Mouse (Mus musculus) stomach, embryonic 14.5 days (tissue): Measurements from ENCODE around the gene Ttll10. TPM values are rescaled to one million over a fixed set of nuclear protein-coding genes. Genes with fewer than 3 reads are reported as not detected.

Source experiments
- ATAC-seq: fragments of 200-750 bp; cut with Nextera tagmentation; 2 replicates; pipeline ENCODE4 v1.8.0; 2017; ENCODE audit warnings: low read depth, moderate TSS enrichment; ENCODE audit not compliant: insufficient number of reproducible peaks, insufficient read depth, low FRiP score
- H3K27ac ChIP-seq: fragments of 300-500 bp; sonication (generic); 2 replicates; pipeline ENCODE4 v1.5.1; 2014; ENCODE audit warnings: mild to moderate bottlenecking, low read length, moderate library complexity, mixed read lengths
- H3K27me3 ChIP-seq: fragments of 300-500 bp; sonication (generic); 2 replicates; pipeline ENCODE4 v1.6.1; 2014; ENCODE audit warnings: low read length, control low read depth, mixed read lengths; ENCODE audit not compliant: control insufficient read depth, insufficient read depth
- H3K36me3 ChIP-seq: fragments of 300-500 bp; sonication (generic); 2 replicates; pipeline ENCODE4 v1.6.1; 2014; ENCODE audit warnings: mild to moderate bottlenecking, control low read depth, low read length, moderate library complexity, mixed read lengths; ENCODE audit not compliant: control insufficient read depth, insufficient read depth
- H3K4me1 ChIP-seq: fragments of 300-500 bp; sonication (generic); 2 replicates; pipeline ENCODE4 v1.6.1; 2014; ENCODE audit warnings: low read length, control low read depth, mixed read lengths; ENCODE audit not compliant: control insufficient read depth, insufficient read depth
- H3K4me2 ChIP-seq: fragments of 300-500 bp; sonication (generic); replicated peaks from 2 replicates; pipeline ENCODE4 v1.6.1; 2014; ENCODE audit warnings: low read depth, low read length, control low read depth
- H3K4me3 ChIP-seq: fragments of 300-500 bp; sonication (generic); 2 replicates; pipeline ENCODE4 v1.5.1; 2014; ENCODE audit warnings: low read depth, low read length, control low read depth
- H3K9ac ChIP-seq: fragments of 300-500 bp; sonication (generic); replicated peaks from 2 replicates; pipeline ENCODE4 v1.6.1; 2014; ENCODE audit warnings: low read depth, mild to moderate bottlenecking, control low read depth, low read length, moderate library complexity, mixed read lengths
- H3K9me3 ChIP-seq: fragments of 300-500 bp; sonication (generic); 2 replicates; pipeline ENCODE4 v1.6.1; 2016; ENCODE audit warnings: low read depth, low read length, control low read depth; ENCODE audit not compliant: control insufficient read depth
- WGBS: fragments of 180-500 bp; shearing (Covaris S2); extraction: QIAGEN DNeasy Blood & Tissue Kit; methylation state at CpG from one replicate; pipeline ENCODE4 v1.1.7; 2014; 5-methylcytosine and 5-hydroxymethylcytosine counted together
- polyA plus RNA-seq: library from polyadenylated mRNA; unstranded; fragments of >200 nt; fragmentation: Nextera tagmentation; extraction: Ambion mirVana; gene quantifications from 2 replicates; pipeline ENCODE4 v1.2.1, GENCODE M21; 2014

Gene Ttll10
- polyA plus RNA-seq, 1 experiment from 2014 or later, result 6.0 TPM

DNA sequence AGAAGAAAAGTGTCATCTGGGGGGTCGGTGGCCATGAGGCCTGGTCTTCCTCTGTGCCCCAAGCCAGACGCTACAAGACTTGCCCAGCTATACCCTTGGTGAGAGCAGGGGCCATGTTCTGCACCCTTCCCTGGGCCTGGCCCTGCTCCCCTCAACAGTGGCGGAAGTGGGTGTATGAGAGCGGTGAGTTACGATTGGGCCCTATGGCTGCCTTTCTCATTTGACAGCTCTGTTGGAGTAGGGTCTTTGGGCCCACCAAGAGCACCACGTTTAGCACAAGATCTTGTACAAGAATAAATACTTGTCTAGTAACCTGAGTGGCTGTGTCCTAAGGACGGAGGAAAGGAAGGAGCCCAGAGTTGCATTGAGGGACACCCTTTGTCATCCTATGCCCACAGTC, 30.6 kb downstream of the Ttll10 start:
- WGBS, result 91% methylated on average over 7 of the region's 7 CpGs
- Histone ChIP-seq H3K27me3 (no peaks in the 10 kb centered on the region), H3K9me3 (no peaks in the 10 kb centered on the region), H3K27ac (no peak overlapping the region), H3K36me3 (peaks cover 4% of the 10 kb centered on the region; the same call in 1 of the 2 replicates), H3K4me1 (peaks cover 15% of the 10 kb centered on the region), H3K4me2 (no peak overlapping the region), H3K9ac (no peak overlapping the region), H3K4me3 (no peak overlapping the region)
- no peak for ATAC-seq

DNA sequence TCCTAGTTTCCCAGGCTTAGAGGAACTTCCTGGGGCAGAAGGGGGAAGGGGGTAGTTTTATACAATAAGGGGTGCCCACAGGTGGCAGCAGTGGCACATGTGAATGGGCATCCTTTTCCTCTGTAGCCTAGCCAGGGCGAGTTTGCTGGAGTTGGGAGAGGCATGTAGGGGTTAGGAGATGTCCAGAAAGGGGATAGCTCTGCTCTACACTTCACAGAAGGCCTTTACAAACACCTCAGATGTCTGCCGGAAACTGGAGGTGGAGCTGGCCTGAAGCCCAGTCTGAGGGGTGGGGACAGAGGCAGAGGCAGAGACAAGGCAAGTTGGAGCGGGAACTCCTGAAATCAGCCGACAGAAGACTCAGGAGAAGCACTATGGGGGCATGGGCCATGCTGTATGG, 33.2 kb downstream of the Ttll10 start, which contains the start of gene Tnfrsf18:
Tnfrsf18 (plus strand) TSS at position 152 of the 400 bp plus-strand sequence.
- no peak within 1 kb of the TSS for H3K4me2 ChIP-seq

DNA sequence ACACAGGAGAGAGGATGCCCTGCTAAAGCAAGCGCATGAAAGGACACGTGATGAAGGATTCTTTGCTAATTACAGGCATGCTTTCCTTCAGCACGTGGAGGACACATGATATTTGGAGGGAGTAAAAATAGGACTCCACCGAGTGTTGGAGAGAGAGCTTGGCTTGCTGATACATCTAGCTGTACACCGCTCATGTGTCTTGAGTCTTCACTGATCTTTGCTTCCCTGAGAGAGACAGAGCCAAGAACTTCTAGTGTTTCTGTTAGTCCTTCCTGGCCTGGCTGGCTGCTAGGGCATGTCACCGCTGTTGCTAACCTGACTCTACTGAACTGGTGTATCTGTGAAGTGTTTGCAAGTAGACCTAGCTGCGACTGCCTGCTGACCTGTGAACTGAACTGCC, 35.0 kb downstream of the Ttll10 start:
- Histone ChIP-seq H3K4me2 (no peak overlapping the region), H3K4me1 (no peaks in the 10 kb centered on the region), H3K9me3 (no peaks in the 10 kb centered on the region), H3K9ac (no peak overlapping the region), H3K36me3 (peaks cover 4% of the 10 kb centered on the region; the same call in 1 of the 2 replicates), H3K27ac (no peak overlapping the region), H3K4me3 (no peak overlapping the region), H3K27me3 (no peaks in the 10 kb centered on the region)
- WGBS, result 88% methylated on average over 7 of the region's 7 CpGs
- no peak for ATAC-seq

More for the DNA sequence above, 33.2 kb downstream of the Ttll10 start, which contains the start of gene Tnfrsf18:
- no peaks in the 10 kb centered on the region for H3K27me3 ChIP-seq
- 41% methylated on average over 4 of the region's 4 CpGs for WGBS
- no peak within 1 kb of the TSS for H3K27ac ChIP-seq
- no peak within 1 kb of the TSS for H3K4me3 ChIP-seq
- H3K9ac ChIP-seq, result no peak within 1 kb of the TSS
- H3K9me3 ChIP-seq, result no peaks in the 10 kb centered on the region
- H3K36me3 ChIP-seq, result peaks cover 4% of the 10 kb centered on the region; the same call in 1 of the 2 replicates
- ATAC-seq, result peak; percentile 14; the same call in 1 of the 2 replicates
- peaks cover 7% of the 10 kb centered on the region; the same call in 1 of the 2 replicates for H3K4me1 ChIP-seq

DNA sequence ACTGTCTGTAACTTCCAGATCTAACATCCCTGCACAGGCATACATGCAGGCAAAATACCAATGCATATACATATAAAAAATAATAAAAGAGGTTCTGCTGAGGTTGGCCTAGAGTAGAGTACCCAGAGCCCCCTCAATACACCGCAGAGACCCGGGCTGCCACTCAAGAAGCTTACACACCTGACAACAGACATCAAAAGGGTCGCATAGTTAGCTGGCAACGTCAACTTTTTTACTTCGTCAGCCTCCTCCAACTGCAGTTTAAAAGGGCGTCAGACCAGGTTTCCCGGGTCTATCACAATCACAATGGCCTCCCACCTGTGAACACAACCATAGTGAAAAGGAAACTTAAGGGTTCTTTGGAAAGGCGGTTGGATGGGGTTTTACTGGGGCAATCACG, 35.7 kb downstream of the Ttll10 start:
- Histone ChIP-seq H3K4me3 (no peak overlapping the region), H3K4me1 (no peaks in the 10 kb centered on the region), H3K9me3 (no peaks in the 10 kb centered on the region), H3K36me3 (peaks cover 4% of the 10 kb centered on the region; the same call in 1 of the 2 replicates), H3K27me3 (no peaks in the 10 kb centered on the region), H3K4me2 (no peak overlapping the region), H3K9ac (no peak overlapping the region), H3K27ac (no peak overlapping the region)
- 79% methylated on average over 9 of the region's 9 CpGs for WGBS
- no peak for ATAC-seq

DNA sequence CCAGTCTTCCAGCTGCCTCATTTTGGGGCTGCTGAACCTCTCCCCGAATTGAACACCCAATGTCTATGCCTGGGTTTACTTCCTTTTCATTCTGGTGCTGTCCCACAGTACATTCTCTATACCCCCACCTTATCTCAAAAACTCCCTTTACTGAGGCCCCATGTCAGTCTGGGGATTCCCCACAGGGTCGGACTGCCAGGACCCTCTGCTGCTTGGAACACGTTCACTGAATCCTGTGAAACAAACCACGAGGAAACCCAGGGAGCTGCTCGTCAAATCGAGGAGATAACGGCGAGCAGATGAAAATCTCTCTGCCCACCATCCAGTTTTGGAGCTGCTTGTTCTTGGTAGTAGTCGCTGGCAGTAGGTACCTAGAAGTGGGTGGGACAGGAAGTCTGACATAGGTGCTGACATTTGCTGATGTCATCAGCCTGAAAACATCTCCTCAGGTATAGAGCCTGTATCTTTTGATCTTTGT, 37.2 kb downstream of the Ttll10 start:
- H3K4me2 ChIP-seq, result no peak overlapping the region

DNA sequence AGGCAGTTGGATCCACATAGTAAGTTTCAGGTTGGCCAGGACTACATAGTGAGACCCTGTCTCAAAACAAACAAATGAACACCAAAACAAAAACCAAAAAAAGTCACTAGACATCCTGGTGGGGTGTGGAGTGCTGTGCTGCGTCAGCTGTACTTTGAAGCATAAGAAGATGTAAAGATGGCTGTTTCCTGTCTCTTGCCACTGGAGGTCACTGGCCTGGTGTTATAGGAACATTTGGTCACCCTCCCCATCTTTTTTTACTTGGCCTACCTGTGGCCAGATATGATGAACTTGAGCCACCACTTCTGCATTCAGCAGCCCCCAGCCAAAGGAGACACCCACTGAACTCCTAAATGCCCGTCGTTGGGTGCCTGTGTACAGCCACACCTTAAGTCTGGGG, 37.8 kb downstream of the Ttll10 start:
- Histone ChIP-seq H3K4me2 (no peak overlapping the region), H3K4me3 (no peak overlapping the region), H3K27me3 (no peaks in the 10 kb centered on the region), H3K9me3 (no peaks in the 10 kb centered on the region), H3K9ac (no peak overlapping the region), H3K4me1 (no peaks in the 10 kb centered on the region), H3K27ac (no peak overlapping the region), H3K36me3 (no peaks in the 10 kb centered on the region)
- no peak for ATAC-seq
- WGBS, result 66% methylated on average over 3 of the region's 3 CpGs

More for the DNA sequence above, 37.2 kb downstream of the Ttll10 start:
- no peaks in the 10 kb centered on the region for H3K36me3 ChIP-seq
- ATAC-seq, result no peak
- 52% methylated on average over 9 of the region's 9 CpGs for WGBS
- no peak overlapping the region for H3K9ac ChIP-seq
- H3K27me3 ChIP-seq, result no peaks in the 10 kb centered on the region
- no peak overlapping the region for H3K27ac ChIP-seq
- H3K4me3 ChIP-seq, result no peak overlapping the region
- no peaks in the 10 kb centered on the region for H3K9me3 ChIP-seq
- no peaks in the 10 kb centered on the region for H3K4me1 ChIP-seq

DNA sequence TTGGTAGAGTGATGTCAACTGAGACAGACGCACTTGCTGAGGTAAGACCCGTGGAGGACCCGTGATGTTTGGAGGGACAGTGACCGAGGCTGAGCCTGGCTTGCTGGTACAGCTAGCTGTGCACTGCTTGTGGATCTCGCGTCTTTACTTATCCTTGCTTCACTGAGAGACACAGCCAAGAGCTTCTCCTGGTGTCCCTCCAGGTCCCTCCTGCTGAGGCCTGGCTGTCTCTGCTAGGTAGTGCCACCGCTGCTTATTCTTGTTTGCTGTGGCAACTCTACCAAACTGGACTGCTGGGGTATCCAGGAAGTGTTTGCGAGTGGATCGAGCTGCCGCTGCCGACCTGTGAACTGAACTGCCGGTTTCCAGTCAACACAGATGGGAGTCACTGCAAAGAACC, 39.4 kb downstream of the Ttll10 start:
- Histone ChIP-seq H3K9me3 (no peaks in the 10 kb centered on the region), H3K4me3 (no peak overlapping the region), H3K27ac (no peak overlapping the region), H3K27me3 (no peaks in the 10 kb centered on the region), H3K9ac (no peak overlapping the region), H3K4me1 (no peaks in the 10 kb centered on the region), H3K4me2 (no peak overlapping the region), H3K36me3 (no peaks in the 10 kb centered on the region; the same call in 1 of the 2 replicates)
- no peak for ATAC-seq
- WGBS, result 88% methylated on average over 12 of the region's 12 CpGs

DNA sequence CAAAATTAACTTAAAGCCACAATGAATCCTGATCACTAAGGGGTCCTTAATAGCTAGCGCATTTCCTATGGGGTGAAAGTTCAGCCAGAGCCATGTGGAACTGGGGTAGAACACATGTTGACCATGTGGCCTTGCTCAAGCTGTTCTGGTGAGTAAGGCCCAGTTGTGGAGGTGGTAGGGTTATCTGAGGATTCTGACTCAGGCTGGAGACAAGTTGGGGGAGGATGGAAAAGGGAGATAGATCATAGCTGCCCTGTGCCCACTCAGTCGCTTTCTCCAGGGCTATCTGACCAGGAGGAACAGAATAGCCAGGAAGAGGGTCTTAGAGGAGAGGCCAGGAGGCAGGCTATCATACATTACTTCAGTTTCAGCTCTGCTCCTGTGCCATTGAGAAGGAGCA, 44.8 kb downstream of the Ttll10 start:
- no peaks in the 10 kb centered on the region for H3K4me1 ChIP-seq
- no peak overlapping the region for H3K4me2 ChIP-seq
- H3K4me3 ChIP-seq, result no peak overlapping the region
- 93% methylated on average over 2 of the region's 2 CpGs for WGBS
- no peaks in the 10 kb centered on the region for H3K27me3 ChIP-seq
- no peak overlapping the region for H3K9ac ChIP-seq
- peaks cover 30% of the 10 kb centered on the region for H3K36me3 ChIP-seq
- no peak overlapping the region for H3K27ac ChIP-seq
- no peak for ATAC-seq
- H3K9me3 ChIP-seq, result no peaks in the 10 kb centered on the region

DNA sequence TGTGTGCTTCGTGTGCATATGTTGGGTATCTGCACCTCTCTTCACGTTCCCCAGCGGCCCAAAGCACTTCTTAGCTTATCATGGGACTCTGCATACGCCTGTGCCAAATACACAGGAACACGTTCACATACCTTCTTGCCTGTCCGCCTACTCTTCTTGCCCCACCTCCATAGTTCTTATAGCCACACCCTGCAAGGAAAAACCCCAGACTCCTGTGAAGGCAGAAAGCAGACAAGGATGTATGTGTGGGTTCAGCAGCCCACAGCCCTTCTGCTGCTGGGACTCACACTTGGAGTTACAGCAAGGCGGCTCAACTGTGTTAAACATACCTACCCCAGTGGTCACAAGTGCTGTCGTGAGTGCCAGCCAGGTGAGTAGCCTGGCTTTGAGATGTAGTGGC, 45.6 kb downstream of the Ttll10 start, which contains the start of gene Tnfrsf4:
Tnfrsf4 (plus strand) TSS at position 207 of the 400 bp plus-strand sequence.
- H3K27ac ChIP-seq, result no peak within 1 kb of the TSS
- no peak for ATAC-seq
- WGBS, result 74% methylated on average over 8 of the region's 8 CpGs
- H3K4me3 ChIP-seq, result no peak within 1 kb of the TSS
- H3K27me3 ChIP-seq, result no peaks in the 10 kb centered on the region
- H3K9ac ChIP-seq, result no peak within 1 kb of the TSS
- H3K9me3 ChIP-seq, result no peaks in the 10 kb centered on the region
- no peak within 1 kb of the TSS for H3K4me2 ChIP-seq
- peaks cover 38% of the 10 kb centered on the region for H3K36me3 ChIP-seq
- H3K4me1 ChIP-seq, result no peaks in the 10 kb centered on the region
